Mouse (Mus musculus) lung, postnatal 25 days (tissue): ENCODE measurements at regions not wholly inside any gene's neighbourhood (a gene's known extent, or its start where the extent isn't known, plus 50 kb on each side); places are given as distances from the start of the nearest gene placed in this dataset.
A peak's percentile ranks its signal among the peaks of the same experiment; 100 is the strongest.

Experiments
- DNase-seq: peaks from one replicate; pipeline ENCODE4 v3.0.0; 2022; ENCODE audit warnings: low spot score

- peak; percentile 92 for DNase-seq
Measured at GRCm38 (mm10) chr7:75398904-75399724, 56.2 kb upstream of the Akap13 start.

- no peak for DNase-seq
Measured at GRCm38 (mm10) chr7:75400471-75400870, 54.9 kb upstream of the Akap13 start.

- DNase-seq: no peak
Measured at GRCm38 (mm10) chr7:75404955-75405354, 50.4 kb upstream of the Akap13 start.
